8 mouse cellular contexts compared by ENCODE assay signal in genomic region chr15:99421152-99421551, GRCm38 (mm10). TPM values are rescaled to one million over a fixed set of nuclear protein-coding genes. Genes with fewer than 3 reads are reported as not detected.
DNase-seq lines count a peak whose midpoint lies in the region; ATAC-seq and TF ChIP-seq lines count a peak whose summit lies in the region.

No protein-coding gene starts in this region.

- H3K27ac ChIP-seq in forebrain, postnatal 0 days (ENCODE audit: low read depth, low read length): peak overlapping the region; percentile 59

- H3K9me3 ChIP-seq in forebrain, postnatal 0 days (ENCODE audit: low read length): no peaks in the 10 kb centered on the region

- peak; percentile 66 for DNase-seq in 3T3-L1 (ENCODE audit: low read depth, low spot score)
- peak; percentile 41 for DNase-seq in NIH3T3 (ENCODE audit: low read depth)
- no peak for DNase-seq in forebrain, postnatal 0 days
- peak; percentile 50 to 67 for DNase-seq in kidney, postnatal 4 days
- DNase-seq in naive thymus-derived CD4-positive, alpha-beta T cell, adult 2 months (ENCODE audit: low read depth): peak; percentile 32
- no peak for DNase-seq in frontal cortex, postnatal 25 days (ENCODE audit: low spot score in 2 of 2)
- DNase-seq in left cerebral cortex, postnatal 36 days (ENCODE audit: low spot score in 2 of 2): no peak
- no peak for DNase-seq in left cerebral cortex, postnatal 4 days

- ATAC-seq in forebrain, postnatal 0 days: no peak

- intact Hi-C loops in left cerebral cortex, postnatal 36 days (cut with DNase I): loop anchor here (5.0 kb wide), 1 partner anchor 36 kb away; the partner anchor contains the start of gene Nckap5l
- intact Hi-C loops in left cerebral cortex, postnatal 4 days (cut with DNase I): no loop called here

- no peak overlapping the region for H3K9ac ChIP-seq in forebrain, postnatal 0 days

- no peaks in the 10 kb centered on the region for H3K4me1 ChIP-seq in forebrain, postnatal 0 days (ENCODE audit: insufficient read depth)

- H3K4me2 ChIP-seq in forebrain, postnatal 0 days (ENCODE audit: low read depth): peak overlapping the region; percentile 23; the same call in 1 of the 2 replicates

- WGBS in forebrain, postnatal 0 days: 79% methylated on average over 9 of the region's 9 CpGs

- TF ChIP-seq CTCF in forebrain, postnatal 0 days (IDR thresholded peaks at IDR 0.05; ENCODE audit: low read depth): no peak

- no peak overlapping the region for H3K4me3 ChIP-seq in forebrain, postnatal 0 days (ENCODE audit: low read depth, low read length)

- H3K27me3 ChIP-seq in forebrain, postnatal 0 days (ENCODE audit: insufficient read depth, low read length): no peaks in the 10 kb centered on the region

- peaks cover 42% of the 10 kb centered on the region for H3K36me3 ChIP-seq in forebrain, postnatal 0 days (ENCODE audit: insufficient read depth)

RNA-seq across cellular contexts. Expression of gene Tmbim6, which starts 28.5 kb away (rescaled TPM):
- 203 and 234 TPM in 2 replicates for total RNA-seq in forebrain, postnatal 0 days (2014; rRNA removed)
- 269 and 312 TPM in 2 replicates for polyA plus RNA-seq in forebrain, postnatal 0 days (2015; fragmentation: Nextera tagmentation; extraction: Ambion mirVana)
- total RNA-seq in left cerebral cortex, postnatal 36 days (2021): 100 to 1,000 TPM; 319 to 339 TPM
- total RNA-seq in left cerebral cortex, postnatal 4 days (2021): 100 to 1,000 TPM; 238 to 247 TPM

RNA-seq across cellular contexts. Expression of gene Nckap5l, which starts 36.4 kb away (rescaled TPM):
- 12.3 and 17.6 TPM in 2 replicates for total RNA-seq in forebrain, postnatal 0 days (2014; rRNA removed)
- polyA plus RNA-seq in forebrain, postnatal 0 days (2015; fragmentation: Nextera tagmentation; extraction: Ambion mirVana): 7.9 and 10.3 TPM in 2 replicates
- total RNA-seq in left cerebral cortex, postnatal 36 days (2021): 10 to 100 TPM; 19.4 to 21.4 TPM
- 10 to 100 TPM; 39.0 to 39.2 TPM for total RNA-seq in left cerebral cortex, postnatal 4 days (2021)

RNA-seq across cellular contexts. Expression of gene Fmnl3, which starts 50.9 kb away (rescaled TPM):
- 11.2 and 14.2 TPM in 2 replicates for total RNA-seq in forebrain, postnatal 0 days (2014; rRNA removed)
- 7.3 and 8.6 TPM in 2 replicates for polyA plus RNA-seq in forebrain, postnatal 0 days (2015; fragmentation: Nextera tagmentation; extraction: Ambion mirVana)
- 10 to 100 TPM; 10.6 to 10.8 TPM for total RNA-seq in left cerebral cortex, postnatal 36 days (2021)
- 10 to 100 TPM; 23.2 to 24.0 TPM for total RNA-seq in left cerebral cortex, postnatal 4 days (2021)

RNA-seq across cellular contexts. Expression of gene Bcdin3d, which starts 53.4 kb away (rescaled TPM):
- total RNA-seq in forebrain, postnatal 0 days (2014; rRNA removed): 12.1 and 17.5 TPM in 2 replicates
- 12.8 and 15.7 TPM in 2 replicates for polyA plus RNA-seq in forebrain, postnatal 0 days (2015; fragmentation: Nextera tagmentation; extraction: Ambion mirVana)
- 1 to 10 TPM; 3.9 to 6.6 TPM for total RNA-seq in left cerebral cortex, postnatal 36 days (2021)
- total RNA-seq in left cerebral cortex, postnatal 4 days (2021): 1 to 10 TPM; 7.8 to 8.0 TPM

Comparison
In these comparisons a context has a peak if more than half of its experiments do, and no peak if none do; other contexts are left out.
1. DNase-seq: peak in 3T3-L1 (single experiment), NIH3T3 (single experiment), kidney, postnatal 4 days (2 of 2) and naive thymus-derived CD4-positive, alpha-beta T cell, adult 2 months (single experiment); none in forebrain, postnatal 0 days (single experiment), frontal cortex, postnatal 25 days (0 of 2), left cerebral cortex, postnatal 36 days (0 of 2) and left cerebral cortex, postnatal 4 days (single experiment).